Mouse (Mus musculus) gastrocnemius, adult 2 months (tissue): ENCODE data around the gene Lce1a2. TPM values are rescaled to one million over a fixed set of nuclear protein-coding genes. Genes with fewer than 3 reads are reported as not detected.
A peak's percentile ranks its signal among the peaks of the same experiment; 100 is the strongest.
"Not testable (repeated sequence)": the region's sequence is repeated elsewhere in the genome, so short reads cannot be mapped to it uniquely, and the experiment has no call there.

Experiments used
- DNase-seq: peaks from one replicate; pipeline ENCODE4 v3.0.0; 2022
- H3K27ac ChIP-seq: fragments of 200-600 bp; 2 replicates; pipeline ENCODE4 v1.8.1; 2022; ENCODE audit warnings: mild to moderate bottlenecking
- H3K4me3 ChIP-seq: fragments of 200-600 bp; 2 replicates; pipeline ENCODE4 v1.8.1; 2022; ENCODE audit warnings: mild to moderate bottlenecking, moderate library complexity
- CTCF ChIP-seq: fragments of 200-600 bp; IDR thresholded peaks from 2 replicates; pipeline ENCODE4 v1.8.1; 2022; ENCODE audit warnings: antibody characterized with exemption, mild to moderate bottlenecking, moderate library complexity
- intact Hi-C: fragments of 180-260 bp; cut with DNase I; formaldehyde crosslinking; loops from one replicate; pipeline ENCODE4 v1.15.1; 2025
- long read RNA-seq, 2 experiments: library from polyadenylated mRNA; stranded (forward); transcript quantifications; one replicate each; pipeline ENCODE4 v2.0.0; 2021
- total RNA-seq, 2 experiments: library from RNA; stranded (reverse); gene quantifications; 2 replicates each; pipeline ENCODE4 v1.2.3; 2021

Gene Lce1a2
- not detected for total RNA-seq
- long read RNA-seq, experiment 1, result 0 reads
- long read RNA-seq, experiment 2, result 0 reads

GRCm38 (mm10) chr3:92670215-92670614, at the start of gene Lce1a2:
Gene Lce1a2 (minus strand): TSS chr3:92670315.
- Histone ChIP-seq H3K4me3 (no peak within 1 kb of the TSS), H3K27ac (no peak within 1 kb of the TSS)
- intact Hi-C loops, result no loop called here
- DNase-seq, result no peak
- no peak for TF ChIP-seq CTCF

- intact Hi-C loops, result no loop called here
- no peak for DNase-seq
- H3K27ac ChIP-seq, result no peak overlapping the region
- H3K4me3 ChIP-seq, result no peak overlapping the region
- TF ChIP-seq CTCF, result no peak
These were observed 45.0 kb upstream of the Lce1a2 start for GRCm38 (mm10) chr3:92715122-92715521.

- intact Hi-C loops, result no loop called here
- no peak for DNase-seq
- Histone ChIP-seq H3K4me3 (no peak within 1 kb of the TSS), H3K27ac (no peak within 1 kb of the TSS)
- TF ChIP-seq CTCF, result no peak
These were observed 38.9 kb upstream of the Lce1a2 start, which contains the start of gene Lce1e for GRCm38 (mm10) chr3:92708974-92709373. Gene Lce1e (minus strand): TSS chr3:92709074.

- no peak for DNase-seq
- Histone ChIP-seq H3K27ac (no peak overlapping the region), H3K4me3 (no peak overlapping the region)
- intact Hi-C loops, result no loop called here
- TF ChIP-seq CTCF, result no peak
These were observed 24.5 kb upstream of the Lce1a2 start for GRCm38 (mm10) chr3:92694613-92695012.

- Histone ChIP-seq H3K27ac (no peak overlapping the region), H3K4me3 (no peak overlapping the region)
- DNase-seq, result no peak
- intact Hi-C loops, result no loop called here
- TF ChIP-seq CTCF, result no peak
These were observed 21.6 kb upstream of the Lce1a2 start for GRCm38 (mm10) chr3:92691688-92692087.

GRCm38 (mm10) chr3:92689154-92689553, 19.0 kb upstream of the Lce1a2 start:
- intact Hi-C loops, result not testable (repeated sequence)
- H3K4me3 ChIP-seq, result peak overlapping the region; percentile 52
- DNase-seq, result peak; percentile 57
- H3K27ac ChIP-seq, result peak overlapping the region; percentile 67; the same call in 1 of the 2 replicates

GRCm38 (mm10) chr3:92687110-92687509, 17.0 kb upstream of the Lce1a2 start, which contains the start of gene Lce1d:
Gene Lce1d (minus strand): TSS chr3:92687210.
- Histone ChIP-seq H3K27ac (no peak within 1 kb of the TSS), H3K4me3 (no peak within 1 kb of the TSS)
- TF ChIP-seq CTCF, result no peak
- no peak for DNase-seq
- intact Hi-C loops, result no loop called here

GRCm38 (mm10) chr3:92678947-92679346, 8.8 kb upstream of the Lce1a2 start, which contains the start of gene Lce1c:
Gene Lce1c (plus strand): TSS chr3:92679247.
- H3K27ac ChIP-seq, result no peak within 1 kb of the TSS
- DNase-seq, result no peak
- intact Hi-C loops, result no loop called here
- H3K4me3 ChIP-seq, result no peak within 1 kb of the TSS
- no peak for TF ChIP-seq CTCF

GRCm38 (mm10) chr3:92656826-92657225, 13.3 kb downstream of the Lce1a2 start, which contains the start of gene Lce1b:
Gene Lce1b (minus strand): TSS chr3:92656926.
- intact Hi-C loops, result no loop called here
- Histone ChIP-seq H3K27ac (no peak within 1 kb of the TSS), H3K4me3 (no peak within 1 kb of the TSS)
- no peak for DNase-seq
- no peak for TF ChIP-seq CTCF

- TF ChIP-seq CTCF, result no peak
- intact Hi-C loops, result no loop called here
- Histone ChIP-seq H3K27ac (no peak within 1 kb of the TSS), H3K4me3 (no peak within 1 kb of the TSS)
- no peak for DNase-seq
These were observed 21.9 kb downstream of the Lce1a2 start, which contains the start of gene Lce1a1 for GRCm38 (mm10) chr3:92648207-92648606. Gene Lce1a1 (minus strand): TSS chr3:92648307.

GRCm38 (mm10) chr3:92639854-92640253, 30.3 kb downstream of the Lce1a2 start:
- no peak overlapping the region for H3K4me3 ChIP-seq
- TF ChIP-seq CTCF, result no peak
- no peak overlapping the region for H3K27ac ChIP-seq
- no peak for DNase-seq
- intact Hi-C loops, result no loop called here

- H3K4me3 ChIP-seq, result no peak overlapping the region
These were observed 31.5 kb downstream of the Lce1a2 start for GRCm38 (mm10) chr3:92638653-92638991.

GRCm38 (mm10) chr3:92637745-92638652, 32.1 kb downstream of the Lce1a2 start:
- Histone ChIP-seq H3K4me3 (no peak overlapping the region), H3K27ac (no peak overlapping the region)
- DNase-seq, result no peak
- no peak for TF ChIP-seq CTCF
- intact Hi-C loops, result no loop called here

More at GRCm38 (mm10) chr3:92638653-92638991, 31.5 kb downstream of the Lce1a2 start:
- no peak for DNase-seq
- H3K27ac ChIP-seq, result no peak overlapping the region
- TF ChIP-seq CTCF, result no peak
- intact Hi-C loops, result no loop called here
